Mouse (Mus musculus): ENCODE measurements around the gene Kcnq4. TPM values are rescaled to one million over a fixed set of nuclear protein-coding genes. Genes with fewer than 3 reads are reported as not detected.

Gene Kcnq4
- total RNA-seq (2021) = 10 to 100 TPM; 20.2 to 22.3 TPM
- long read RNA-seq, experiment 1, transcript Kcnq4-201 (14 exons, 3,919 nt) = major isoform, 7 of 47 reads
- long read RNA-seq, experiment 1, partial matches to known transcripts = 5 of 47 reads
- long read RNA-seq, experiment 1, other reads (novel, unspliced or antisense) = 35 of 47 reads
- long read RNA-seq, experiment 2, transcript Kcnq4-201 (14 exons, 3,919 nt) = major isoform, 14 of 55 reads
- long read RNA-seq, experiment 2, partial matches to known transcripts = 14 of 55 reads
- long read RNA-seq, experiment 2, other reads (novel, unspliced or antisense) = 27 of 55 reads

- DNase-seq = no peak
These were observed at the start of gene Kcnq4 for GRCm38 (mm10) chr4:120747941-120748866. Gene Kcnq4 (minus strand): TSS chr4:120748612.

GRCm38 (mm10) chr4:120796687-120797086 is 48.3 kb upstream of the Kcnq4 start:
- no peak for DNase-seq

GRCm38 (mm10) chr4:120795646-120796045 is 47.2 kb upstream of the Kcnq4 start:
- DNase-seq = no peak

- no peak for DNase-seq
These were observed 44.5 kb upstream of the Kcnq4 start for GRCm38 (mm10) chr4:120792918-120793317.

- no peak for DNase-seq
These were observed 41.6 kb upstream of the Kcnq4 start for GRCm38 (mm10) chr4:120790027-120790426.

GRCm38 (mm10) chr4:120755801-120756200 is 7.4 kb upstream of the Kcnq4 start:
- no peak for DNase-seq

- peak; percentile 83 for DNase-seq
These were observed 6.9 kb upstream of the Kcnq4 start for GRCm38 (mm10) chr4:120755299-120755698.

GRCm38 (mm10) chr4:120749601-120750000 is 1.2 kb upstream of the Kcnq4 start:
- DNase-seq = no peak

- peak; percentile 46 for DNase-seq
These were observed 1.1 kb downstream of the Kcnq4 start for GRCm38 (mm10) chr4:120747243-120747792.

GRCm38 (mm10) chr4:120746552-120747150 is 1.8 kb downstream of the Kcnq4 start:
- peak; percentile 48 for DNase-seq

GRCm38 (mm10) chr4:120745731-120746551 is 2.5 kb downstream of the Kcnq4 start:
- DNase-seq = no peak

- no peak for DNase-seq
These were observed 4.8 kb downstream of the Kcnq4 start for GRCm38 (mm10) chr4:120743636-120744035.

GRCm38 (mm10) chr4:120741303-120741702 is 7.1 kb downstream of the Kcnq4 start:
- DNase-seq = no peak

GRCm38 (mm10) chr4:120734012-120734622 is 14.3 kb downstream of the Kcnq4 start:
- DNase-seq = no peak

- DNase-seq = no peak
These were observed 15.7 kb downstream of the Kcnq4 start for GRCm38 (mm10) chr4:120732737-120733136.

GRCm38 (mm10) chr4:120731030-120731644 is 17.3 kb downstream of the Kcnq4 start:
- DNase-seq = peak; percentile 68

GRCm38 (mm10) chr4:120730574-120730973 is 17.8 kb downstream of the Kcnq4 start:
- DNase-seq = no peak

- DNase-seq = peak; percentile 74
These were observed 18.3 kb downstream of the Kcnq4 start for GRCm38 (mm10) chr4:120730146-120730545.

GRCm38 (mm10) chr4:120729441-120729840 is 19.0 kb downstream of the Kcnq4 start:
- no peak for DNase-seq

- DNase-seq = no peak
These were observed 20.6 kb downstream of the Kcnq4 start for GRCm38 (mm10) chr4:120727842-120728241.

GRCm38 (mm10) chr4:120726174-120726573 is 22.2 kb downstream of the Kcnq4 start:
- DNase-seq = no peak
